Mouse (Mus musculus) macrophage (primary cell): ENCODE data around the gene Cst13. TPM values are rescaled to one million over a fixed set of nuclear protein-coding genes. Genes with fewer than 3 reads are reported as not detected.

Experiments used
- polyA plus RNA-seq: library from polyadenylated mRNA; stranded (reverse); fragments of 250-400 nt; gene quantifications from 3 replicates; pipeline ENCODE4 v1.2.4, GENCODE M21; 2018; ENCODE audit warnings: inconsistent platforms

Cst13 gene
- polyA plus RNA-seq, 1 experiment from 2014 or later: not detected

Other genes starting within 250 kb of the Cst13 start
- 10.2 to 26.7 TPM (median 15.0 TPM) in 3 replicates for gene Nxt1, start 147.5 kb upstream of the Cst13 start, polyA plus RNA-seq
- 11.9 to 18.3 TPM (median 16.6 TPM) in 3 replicates for gene Gzf1, start 139.1 kb upstream of the Cst13 start, polyA plus RNA-seq
- gene Napb, start 87.6 kb upstream of the Cst13 start, polyA plus RNA-seq: 0.69 to 0.97 TPM (median 0.83 TPM) in 3 replicates
- not detected in 3 replicates for gene Cstl1, start 69.7 kb upstream of the Cst13 start, polyA plus RNA-seq
- gene Cst11, start 48.6 kb upstream of the Cst13 start, polyA plus RNA-seq: not detected in 3 replicates
- gene 8030411F24Rik, start 38.1 kb upstream of the Cst13 start, polyA plus RNA-seq: not detected in 3 replicates
- gene Cst12, start 30.7 kb upstream of the Cst13 start, polyA plus RNA-seq: not detected in 3 replicates
- not detected in 3 replicates for gene Cst8, start 21.3 kb upstream of the Cst13 start, polyA plus RNA-seq
- gene Cst9, start 15.1 kb downstream of the Cst13 start, polyA plus RNA-seq: not detected in 3 replicates
- not detected in 3 replicates for gene 9230104L09Rik, start 45.0 kb downstream of the Cst13 start, polyA plus RNA-seq
- gene Cst3, start 55.6 kb downstream of the Cst13 start, polyA plus RNA-seq: 941 to 1,840 TPM (median 1,489 TPM) in 3 replicates
- gene Gm1330, start 183.2 kb downstream of the Cst13 start, polyA plus RNA-seq: not detected in 3 replicates
- gene Gm10750, start 197.2 kb downstream of the Cst13 start, polyA plus RNA-seq: not detected in 3 replicates